Mouse (Mus musculus): ENCODE measurements around the gene Notch2. TPM values are rescaled to one million over a fixed set of nuclear protein-coding genes. Genes with fewer than 3 reads are reported as not detected.

The Notch2 gene
- polyA plus RNA-seq (2012; rRNA removed), result 16.3 and 20.0 TPM in 2 replicates

GRCm38 (mm10) chr3:98013401-98014281, at the start of gene Notch2:
Gene Notch2 (plus strand): TSS chr3:98013527.
- Histone ChIP-seq H3K27me3 (replicated peaks; ENCODE audit: control insufficient read depth, insufficient read depth, low read length) (no peaks in the 10 kb centered on the region), H3K4me3 (ENCODE audit: insufficient read depth, low read depth, low read length) (peak within 1 kb of the TSS; percentile 69), H3K36me3 (ENCODE audit: control insufficient read depth, insufficient read depth, low read length) (no peaks in the 10 kb centered on the region), H3K27ac (ENCODE audit: insufficient read depth, low read depth, low read length) (peak within 1 kb of the TSS; percentile 80), H3K4me1 (ENCODE audit: control insufficient read depth, insufficient read depth, low read length) (peaks cover 23% of the 10 kb centered on the region)
- peak; percentile 97 for DNase-seq
- peak; percentile 34 for TF ChIP-seq POLR2A (IDR thresholded peaks at IDR 0.05; ENCODE audit: low read depth, low read length)
- TF ChIP-seq CTCF (conservative IDR thresholded peaks at IDR 0.05; ENCODE audit: insufficient read depth, insufficient read length, low read depth, low read length), result no peak
- WGBS, result under 1% methylated on average over 95 of the region's 95 CpGs

- H3K4me3 ChIP-seq (ENCODE audit: insufficient read depth, low read depth, low read length), result no peak overlapping the region
- no peak overlapping the region for H3K27ac ChIP-seq (ENCODE audit: insufficient read depth, low read depth, low read length)
- no peaks in the 10 kb centered on the region for H3K36me3 ChIP-seq (ENCODE audit: control insufficient read depth, insufficient read depth, low read length)
- TF ChIP-seq CTCF (conservative IDR thresholded peaks at IDR 0.05; ENCODE audit: insufficient read depth, insufficient read length, low read depth, low read length), result no peak
- TF ChIP-seq POLR2A (IDR thresholded peaks at IDR 0.05; ENCODE audit: low read depth, low read length), result no peak
- DNase-seq, result peak; percentile 20
- H3K27me3 ChIP-seq (replicated peaks; ENCODE audit: control insufficient read depth, insufficient read depth, low read length), result no peaks in the 10 kb centered on the region
- no peaks in the 10 kb centered on the region for H3K4me1 ChIP-seq (ENCODE audit: control insufficient read depth, insufficient read depth, low read length)
- WGBS, result 59% methylated on average over 14 of the region's 14 CpGs
Observed at GRCm38 (mm10) chr3:97964878-97965353, 48.4 kb upstream of the Notch2 start.

- TF ChIP-seq CTCF (conservative IDR thresholded peaks at IDR 0.05; ENCODE audit: insufficient read depth, insufficient read length, low read depth, low read length) (no peak), POLR2A (IDR thresholded peaks at IDR 0.05; ENCODE audit: low read depth, low read length) (no peak)
- Histone ChIP-seq H3K36me3 (ENCODE audit: control insufficient read depth, insufficient read depth, low read length) (no peaks in the 10 kb centered on the region), H3K27me3 (replicated peaks; ENCODE audit: control insufficient read depth, insufficient read depth, low read length) (no peaks in the 10 kb centered on the region), H3K27ac (ENCODE audit: insufficient read depth, low read depth, low read length) (no peak overlapping the region), H3K4me3 (ENCODE audit: insufficient read depth, low read depth, low read length) (no peak overlapping the region), H3K4me1 (ENCODE audit: control insufficient read depth, insufficient read depth, low read length) (no peaks in the 10 kb centered on the region)
- 70% methylated on average over 2 of the region's 2 CpGs for WGBS
- DNase-seq, result no peak
Observed at GRCm38 (mm10) chr3:97967627-97968026, 45.7 kb upstream of the Notch2 start.

- Histone ChIP-seq H3K4me3 (ENCODE audit: insufficient read depth, low read depth, low read length) (no peak overlapping the region), H3K36me3 (ENCODE audit: control insufficient read depth, insufficient read depth, low read length) (no peaks in the 10 kb centered on the region), H3K27ac (ENCODE audit: insufficient read depth, low read depth, low read length) (no peak overlapping the region), H3K4me1 (ENCODE audit: control insufficient read depth, insufficient read depth, low read length) (no peaks in the 10 kb centered on the region), H3K27me3 (replicated peaks; ENCODE audit: control insufficient read depth, insufficient read depth, low read length) (no peaks in the 10 kb centered on the region)
- WGBS, result 91% methylated on average over 2 of the region's 2 CpGs
- DNase-seq, result no peak
- TF ChIP-seq POLR2A (IDR thresholded peaks at IDR 0.05; ENCODE audit: low read depth, low read length) (no peak), CTCF (conservative IDR thresholded peaks at IDR 0.05; ENCODE audit: insufficient read depth, insufficient read length, low read depth, low read length) (no peak)
Observed at GRCm38 (mm10) chr3:97968191-97968590, 45.1 kb upstream of the Notch2 start.

GRCm38 (mm10) chr3:97969019-97969418, 44.3 kb upstream of the Notch2 start:
- WGBS, result 88% methylated on average over 1 of the region's 1 CpGs
- Histone ChIP-seq H3K4me1 (ENCODE audit: control insufficient read depth, insufficient read depth, low read length) (no peaks in the 10 kb centered on the region), H3K27ac (ENCODE audit: insufficient read depth, low read depth, low read length) (no peak overlapping the region), H3K4me3 (ENCODE audit: insufficient read depth, low read depth, low read length) (no peak overlapping the region), H3K27me3 (replicated peaks; ENCODE audit: control insufficient read depth, insufficient read depth, low read length) (no peaks in the 10 kb centered on the region), H3K36me3 (ENCODE audit: control insufficient read depth, insufficient read depth, low read length) (no peaks in the 10 kb centered on the region)
- no peak for TF ChIP-seq POLR2A (IDR thresholded peaks at IDR 0.05; ENCODE audit: low read depth, low read length)
- no peak for TF ChIP-seq CTCF (conservative IDR thresholded peaks at IDR 0.05; ENCODE audit: insufficient read depth, insufficient read length, low read depth, low read length)
- no peak for DNase-seq

GRCm38 (mm10) chr3:97971117-97971516, 42.2 kb upstream of the Notch2 start:
- no peak for DNase-seq
- Histone ChIP-seq H3K36me3 (ENCODE audit: control insufficient read depth, insufficient read depth, low read length) (no peaks in the 10 kb centered on the region), H3K4me3 (ENCODE audit: insufficient read depth, low read depth, low read length) (no peak overlapping the region), H3K4me1 (ENCODE audit: control insufficient read depth, insufficient read depth, low read length) (no peaks in the 10 kb centered on the region), H3K27me3 (replicated peaks; ENCODE audit: control insufficient read depth, insufficient read depth, low read length) (no peaks in the 10 kb centered on the region), H3K27ac (ENCODE audit: insufficient read depth, low read depth, low read length) (no peak overlapping the region)
- TF ChIP-seq CTCF (conservative IDR thresholded peaks at IDR 0.05; ENCODE audit: insufficient read depth, insufficient read length, low read depth, low read length), result no peak
- no peak for TF ChIP-seq POLR2A (IDR thresholded peaks at IDR 0.05; ENCODE audit: low read depth, low read length)
- WGBS, result 25% methylated on average over 7 of the region's 7 CpGs

GRCm38 (mm10) chr3:97972200-97972599, 41.1 kb upstream of the Notch2 start:
- no peak overlapping the region for H3K27ac ChIP-seq (ENCODE audit: insufficient read depth, low read depth, low read length)
- TF ChIP-seq CTCF (conservative IDR thresholded peaks at IDR 0.05; ENCODE audit: insufficient read depth, insufficient read length, low read depth, low read length) (no peak), POLR2A (IDR thresholded peaks at IDR 0.05; ENCODE audit: low read depth, low read length) (no peak)
- H3K4me3 ChIP-seq (ENCODE audit: insufficient read depth, low read depth, low read length), result no peak overlapping the region
- no peaks in the 10 kb centered on the region for H3K36me3 ChIP-seq (ENCODE audit: control insufficient read depth, insufficient read depth, low read length)
- 54% methylated on average over 5 of the region's 5 CpGs for WGBS
- no peaks in the 10 kb centered on the region for H3K27me3 ChIP-seq (replicated peaks; ENCODE audit: control insufficient read depth, insufficient read depth, low read length)
- no peak for DNase-seq
- H3K4me1 ChIP-seq (ENCODE audit: control insufficient read depth, insufficient read depth, low read length), result no peaks in the 10 kb centered on the region

Measured in kidney, adult 2 months (tissue).